Mouse (Mus musculus) thymus, adult 18-20 months (tissue): Measurements from ENCODE around the gene Fam166a.

Experiments
- DNase-seq, 2 experiments: peaks; one replicate each; pipeline ENCODE4 v3.0.0; 2022; ENCODE audit warnings: mixed read lengths in 2 of 2

Fam166a gene

DNA sequence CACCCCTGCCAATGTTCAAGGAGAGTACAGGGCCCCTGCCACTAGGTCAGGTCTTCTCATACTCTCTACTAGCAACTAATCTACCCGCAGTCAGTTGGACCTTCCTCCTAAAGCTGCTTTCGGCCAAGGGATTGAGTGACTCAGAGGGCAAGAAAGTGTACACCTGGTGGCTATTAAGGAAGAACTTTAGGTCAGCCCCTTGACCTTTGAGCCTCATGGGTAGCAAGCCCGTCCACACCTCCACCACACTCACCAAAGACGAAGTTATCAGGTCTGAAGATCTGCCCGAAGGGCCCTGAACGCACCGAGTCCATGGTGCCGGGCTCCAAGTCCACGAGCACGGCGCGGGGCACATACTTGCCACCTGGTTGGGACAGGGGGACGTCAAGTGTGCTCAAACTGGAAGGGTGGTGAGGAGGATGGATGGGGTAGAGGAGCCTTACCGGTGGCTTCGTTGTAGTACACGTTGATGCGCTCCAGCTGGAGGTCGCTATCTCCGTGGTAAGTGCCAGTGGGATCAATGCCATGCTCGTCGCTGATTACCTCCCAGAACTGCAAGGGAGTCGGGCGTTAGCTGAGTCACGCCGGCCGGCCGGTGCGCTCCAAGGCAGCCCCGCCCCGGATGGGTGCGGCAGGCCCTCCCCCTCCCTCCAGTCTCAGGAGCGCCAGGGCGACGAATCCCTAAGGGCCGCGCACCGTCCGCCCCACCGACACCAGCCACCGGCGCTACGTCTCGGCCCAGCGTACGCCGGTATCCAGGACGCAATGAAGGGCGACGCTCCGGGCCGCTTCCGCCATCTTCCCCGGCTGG lies 5.3 kb downstream of the Fam166a start:
- DNase-seq: peak; percentile 74 to 79

DNA sequence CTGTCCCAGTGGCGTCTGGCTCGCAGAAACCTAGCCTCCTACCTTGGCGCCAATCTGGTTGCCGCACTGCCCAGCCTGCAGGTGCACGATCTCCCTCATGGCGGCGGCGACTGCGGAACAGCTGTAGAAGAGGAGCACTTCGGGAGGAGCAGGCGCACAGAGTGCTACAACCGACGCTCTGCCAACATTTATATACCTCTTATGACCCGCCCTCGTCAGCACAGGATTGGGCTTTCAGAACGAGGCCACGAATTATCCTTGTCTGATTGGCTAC lies 5.9 kb downstream of the Fam166a start, which contains the start of gene Tubb4b:
TSS of gene Tubb4b (minus strand) at position 211 of the 274 bp plus-strand sequence.
- DNase-seq: no peak

DNA sequence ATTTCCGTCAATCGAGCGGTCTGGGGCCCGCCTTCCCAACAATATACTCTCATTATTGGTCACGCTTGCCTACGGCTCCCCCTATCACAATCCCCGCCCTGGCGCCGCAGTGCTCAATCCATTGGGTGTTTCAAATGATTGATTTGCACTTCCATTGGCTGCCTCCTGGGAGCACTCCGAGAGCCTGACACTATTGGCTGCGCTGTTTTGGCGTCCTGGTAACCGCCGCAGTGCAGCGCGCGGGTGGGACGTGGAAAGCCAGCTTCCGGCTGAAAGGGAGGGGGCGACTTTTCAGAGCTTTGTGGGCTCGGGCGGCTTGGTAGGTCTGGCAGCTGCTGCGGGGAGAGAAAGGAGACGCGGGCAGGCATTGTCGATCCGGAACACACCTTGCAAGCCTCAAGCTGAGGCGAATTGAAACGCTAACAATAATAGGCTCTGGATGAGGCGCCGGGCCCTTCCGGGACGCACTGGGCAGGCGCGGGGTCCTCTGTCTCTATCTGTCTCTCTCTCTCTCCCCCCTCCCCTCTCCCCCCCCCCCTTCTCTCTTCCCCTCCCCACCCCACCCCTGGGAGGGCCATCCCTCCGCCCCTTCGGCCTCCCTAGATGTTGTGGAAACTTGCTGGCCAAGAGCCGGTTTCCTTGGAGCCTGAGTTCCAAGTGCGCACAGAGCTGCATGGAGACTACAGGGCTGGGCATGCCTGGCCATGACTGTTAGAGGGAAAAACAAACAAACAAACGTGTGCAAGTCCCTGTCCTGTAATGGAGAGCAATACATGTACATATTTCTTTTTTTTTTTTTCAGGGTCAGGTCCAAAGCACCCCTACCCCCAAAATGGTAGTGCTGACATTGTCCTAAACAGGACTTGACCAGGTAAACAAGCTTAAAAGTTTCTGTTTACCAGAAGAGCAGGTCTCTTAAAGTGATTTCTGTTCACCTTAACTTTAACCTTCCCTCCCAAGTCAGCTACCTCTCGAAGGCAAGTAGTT lies 6.5 kb downstream of the Fam166a start:
- DNase-seq: peak; percentile 99 to 100

DNA sequence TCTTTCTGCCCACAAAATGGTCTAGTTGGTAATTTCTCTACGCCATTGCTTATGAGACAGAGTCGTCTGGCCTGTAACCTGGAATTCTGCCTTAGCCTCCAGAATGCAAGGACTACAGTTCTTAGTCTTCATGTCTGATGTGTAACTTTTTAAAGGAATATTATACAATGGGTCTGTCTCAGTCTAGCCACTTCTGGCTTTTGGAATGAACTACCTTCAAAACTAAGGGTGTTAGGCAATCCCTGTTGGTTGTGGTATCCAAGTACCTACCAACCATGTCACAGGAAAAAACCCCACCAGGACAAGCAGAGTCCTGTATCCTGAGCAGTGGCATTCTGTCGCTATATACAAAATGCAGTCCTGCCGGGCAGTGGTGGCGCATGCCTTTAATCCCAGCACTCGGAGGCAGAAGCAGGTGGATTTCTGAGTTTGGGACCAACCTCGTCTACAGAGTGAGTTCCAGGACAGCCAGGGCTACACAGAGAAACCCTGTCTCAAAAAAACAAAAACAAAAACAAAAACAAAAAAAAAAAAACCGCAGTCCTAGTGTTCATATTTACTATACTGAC lies 7.3 kb downstream of the Fam166a start:
- DNase-seq: no peak

DNA sequence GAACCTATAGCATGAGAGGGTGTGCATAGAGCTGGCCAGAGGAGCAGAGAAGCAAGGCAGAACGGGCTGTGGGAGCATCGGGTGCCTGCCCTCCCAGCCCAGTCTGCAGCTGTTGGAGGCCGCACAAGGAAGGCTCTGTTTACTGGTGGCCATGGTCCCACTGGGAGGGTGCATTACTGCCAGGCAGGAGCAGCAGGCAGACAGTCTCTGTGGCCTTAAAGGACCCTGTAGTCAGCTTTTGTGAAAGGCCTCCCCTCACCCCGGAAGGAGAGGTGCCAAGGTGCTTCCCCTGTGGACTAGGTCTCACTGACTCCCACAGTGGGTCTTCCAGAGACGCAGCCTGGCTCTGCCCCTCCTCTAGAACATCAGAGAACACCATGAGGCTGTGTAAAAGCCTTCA lies 8.3 kb downstream of the Fam166a start:
- DNase-seq: no peak

DNA sequence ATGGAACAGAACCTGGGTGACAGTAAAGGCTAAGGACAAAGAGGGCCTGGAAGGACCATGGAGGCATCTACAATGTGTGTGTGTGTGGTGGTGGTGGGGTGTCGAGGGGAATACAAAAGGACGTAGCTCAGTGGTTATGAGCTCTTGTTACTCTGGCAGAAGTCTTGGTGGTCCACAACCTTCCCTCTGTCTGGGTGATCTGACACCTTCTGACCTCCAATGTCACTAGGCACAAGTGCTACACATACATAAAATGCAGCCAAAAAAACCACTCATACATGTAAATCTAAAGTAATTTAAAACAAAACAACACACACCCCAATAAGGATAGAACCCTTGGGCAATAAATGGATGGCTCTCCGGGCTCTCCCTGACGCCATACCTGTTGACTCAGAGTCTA lies 8.9 kb downstream of the Fam166a start:
- no peak for DNase-seq

DNA sequence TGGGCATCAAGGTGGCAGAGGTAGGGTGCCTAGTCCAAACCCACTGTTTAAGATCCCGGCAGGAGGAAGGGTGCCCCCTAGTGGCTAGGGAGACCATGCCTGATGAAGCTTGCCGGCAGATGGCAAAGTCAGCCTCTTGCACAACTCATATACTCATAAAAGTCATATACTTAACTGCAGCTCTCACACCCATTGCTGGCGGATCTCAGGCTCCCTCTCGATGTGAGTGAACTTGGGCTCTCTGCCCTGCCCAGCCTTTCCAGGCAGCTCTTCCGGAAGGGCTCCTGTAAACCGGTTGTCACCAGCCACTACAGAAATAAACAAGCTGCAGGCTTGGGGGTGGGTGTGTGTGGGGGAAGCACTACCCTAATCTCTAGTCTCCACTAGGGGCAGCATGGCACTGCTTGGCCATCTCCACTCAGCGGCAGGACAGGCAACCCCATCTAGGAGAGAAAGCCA lies 9.9 kb downstream of the Fam166a start:
- peak; percentile 70 to 76 for DNase-seq

DNA sequence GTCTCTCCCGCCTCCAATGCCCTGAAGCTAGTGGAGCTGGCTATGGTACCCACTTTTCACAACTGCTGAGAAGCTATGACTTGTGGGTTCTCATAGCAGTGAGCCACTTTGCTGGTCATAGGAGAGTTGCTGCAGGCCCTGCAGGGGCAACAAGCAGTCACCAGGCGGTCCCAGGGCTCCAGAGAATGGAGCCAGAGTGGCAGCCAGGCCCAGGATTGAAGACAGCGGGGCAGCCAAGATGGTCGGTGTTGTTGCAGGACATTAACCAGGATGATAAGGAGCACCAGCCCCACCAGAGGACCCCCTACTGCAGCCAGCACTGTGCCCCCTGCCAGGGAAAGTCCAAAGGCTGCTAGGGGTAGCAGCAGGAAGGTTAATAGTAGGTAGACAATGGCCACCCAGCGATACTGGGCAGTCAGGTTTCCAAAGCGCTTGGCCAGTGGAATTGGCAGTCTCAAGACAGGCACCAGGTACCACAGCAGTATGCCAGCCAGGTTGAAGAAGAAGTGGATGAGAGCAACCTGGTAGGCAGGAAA lies 10.5 kb downstream of the Fam166a start:
- no peak for DNase-seq

DNA sequence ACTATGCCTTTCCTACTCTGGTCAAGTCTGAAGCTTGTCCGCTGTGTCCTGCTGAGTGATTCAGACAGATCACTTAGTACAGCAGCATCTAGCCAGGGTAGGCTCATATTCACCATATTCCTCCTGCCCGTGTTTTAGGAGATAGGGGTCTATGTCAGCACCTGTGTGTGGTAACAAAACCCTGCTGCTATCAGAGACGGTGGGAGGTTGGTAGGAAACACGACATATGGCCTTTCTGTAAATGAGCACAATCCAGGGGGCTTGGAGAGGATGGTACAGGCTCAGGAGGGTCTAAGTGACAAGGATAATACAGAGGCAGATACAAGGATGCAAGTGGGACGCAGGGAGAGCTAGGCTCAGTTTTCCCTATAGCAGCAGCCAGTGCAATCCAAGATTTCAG lies 11.0 kb downstream of the Fam166a start:
- DNase-seq: no peak

DNA sequence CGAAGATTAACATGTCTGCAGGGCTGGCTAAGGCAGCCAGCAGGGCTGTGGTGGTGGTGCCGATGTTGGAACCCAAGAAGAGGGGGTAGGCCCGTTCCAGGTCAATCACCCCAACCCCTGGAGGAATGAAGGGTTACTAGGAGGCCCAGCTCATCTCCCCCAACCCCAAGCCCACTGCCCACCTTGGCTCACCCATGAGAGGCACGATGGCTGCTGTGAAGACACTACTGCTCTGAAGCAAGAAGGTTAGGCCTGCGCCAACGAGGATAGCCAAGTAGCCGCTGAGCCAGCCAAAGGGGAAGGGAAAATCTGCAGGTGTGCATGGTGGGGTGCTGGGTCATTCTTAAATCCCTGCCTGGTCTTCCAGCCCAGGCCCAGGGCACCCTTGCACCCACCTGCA lies 12.0 kb downstream of the Fam166a start:
- no peak for DNase-seq

DNA sequence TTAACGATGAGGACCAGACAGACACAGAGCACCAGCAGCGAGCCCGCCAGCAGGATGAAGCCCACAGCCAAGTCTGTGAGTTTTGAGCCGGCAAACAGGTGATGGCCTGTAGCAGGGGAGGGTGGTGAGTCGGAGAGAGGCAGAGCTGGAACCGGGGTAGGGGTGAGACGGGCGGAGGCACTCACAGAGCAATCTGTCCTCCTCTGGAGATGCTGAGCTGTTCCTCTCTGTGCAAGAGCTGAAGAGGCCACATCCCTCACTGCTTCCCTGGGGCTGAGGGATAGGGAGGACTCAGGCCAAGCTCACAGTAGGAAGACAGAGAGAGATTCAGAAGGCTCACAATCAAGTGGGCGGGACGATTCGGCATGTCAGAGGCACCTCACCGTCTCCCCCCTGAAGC lies 12.5 kb downstream of the Fam166a start:
- no peak for DNase-seq

DNA sequence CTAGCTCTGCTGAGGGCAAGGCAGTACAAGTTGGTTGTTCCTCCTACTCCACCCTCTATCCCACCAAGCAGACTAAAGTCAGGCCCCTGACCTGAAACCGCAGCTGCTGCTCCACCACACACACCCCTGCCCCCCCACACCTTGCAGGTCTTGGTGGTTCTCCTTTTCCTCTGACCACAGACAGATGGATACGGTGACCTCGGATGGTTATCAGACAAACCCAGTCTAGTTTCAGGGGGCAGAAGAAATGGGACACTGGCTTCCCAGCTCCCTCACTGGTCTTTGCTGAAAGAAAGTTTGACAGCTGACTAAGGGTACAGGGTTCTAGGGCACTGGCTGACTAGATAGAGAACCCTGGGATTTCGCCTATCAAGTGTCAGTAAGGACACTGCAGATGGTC lies 14.9 kb downstream of the Fam166a start:
- DNase-seq: no peak

DNA sequence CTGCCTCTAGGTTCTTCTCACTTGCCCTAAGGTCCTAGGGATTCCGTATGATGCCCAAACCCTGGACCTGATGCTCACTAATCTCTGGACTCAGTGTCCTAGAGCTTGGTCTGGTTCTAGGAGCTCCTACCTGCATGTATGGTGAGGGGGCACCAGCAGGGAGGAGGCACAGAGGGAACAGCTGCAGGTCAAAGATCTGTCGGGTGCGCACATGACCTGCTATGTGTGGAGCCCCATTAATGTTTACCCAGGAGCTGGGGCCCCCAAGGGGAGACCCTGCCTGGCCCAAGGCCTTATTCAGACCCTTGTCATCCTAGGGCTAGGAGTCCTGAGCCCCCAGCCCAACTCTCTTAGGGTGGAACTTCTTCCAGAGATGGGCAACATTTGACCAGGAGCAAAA lies 15.5 kb downstream of the Fam166a start, which contains the start of gene Slc34a3:
TSS of gene Slc34a3 (minus strand) at position 315 of the 400 bp plus-strand sequence.
- no peak for DNase-seq

DNA sequence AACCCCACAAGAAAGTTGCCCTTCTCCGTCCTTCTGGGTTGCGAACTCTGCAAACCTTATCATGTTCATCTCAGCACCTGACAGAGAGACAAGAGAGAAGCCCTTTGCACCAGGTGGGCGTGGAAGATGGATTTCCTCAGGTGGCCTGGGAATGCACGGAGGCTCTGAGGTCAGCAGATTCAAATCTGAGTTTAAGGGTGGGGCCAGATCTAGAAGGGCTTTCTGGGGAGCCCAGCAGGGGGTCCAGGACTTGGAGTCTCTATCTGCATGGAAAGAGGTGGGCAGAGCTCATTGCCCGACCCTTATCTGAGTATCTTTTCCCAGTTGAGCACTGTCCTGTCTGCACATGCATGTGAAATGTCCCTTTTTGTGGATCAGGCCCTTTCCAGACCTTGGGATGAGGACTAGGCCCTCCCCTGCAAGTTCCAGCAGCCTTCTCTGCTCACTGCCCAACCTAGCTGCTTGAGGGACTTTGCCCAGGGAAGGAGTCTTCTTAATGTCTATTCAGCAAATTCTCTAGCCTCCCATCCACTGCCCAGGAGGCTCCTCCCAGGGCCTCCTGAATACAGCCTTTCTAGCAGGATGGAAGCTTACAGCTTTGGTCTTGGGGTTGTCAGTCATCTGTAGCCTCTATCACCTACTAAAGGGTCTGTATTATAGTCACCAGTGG lies 16.1 kb downstream of the Fam166a start:
- no peak for DNase-seq

DNA sequence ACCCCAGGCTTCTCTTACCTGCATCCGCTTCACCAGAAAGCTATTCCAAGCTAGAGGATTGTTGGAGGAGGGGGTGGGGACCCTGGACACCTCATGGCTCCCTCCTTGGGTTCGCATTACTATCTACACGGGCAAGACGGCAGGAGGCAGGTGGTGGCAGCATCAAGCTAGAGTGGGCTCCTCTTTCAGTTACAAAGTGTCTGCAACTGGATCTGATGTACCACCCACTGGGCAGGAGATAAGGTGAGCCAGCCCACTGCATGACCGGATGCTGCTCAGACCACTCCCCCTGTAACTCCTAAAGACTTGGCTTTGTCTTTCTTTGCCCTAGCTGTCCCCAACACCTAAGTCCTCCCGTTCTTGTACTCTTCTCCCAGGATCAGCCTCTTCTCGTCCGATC lies 18.1 kb downstream of the Fam166a start, which contains the start of gene Rnf224:
TSS of gene Rnf224 (minus strand) at position 174 of the 400 bp plus-strand sequence.
- no peak for DNase-seq

DNA sequence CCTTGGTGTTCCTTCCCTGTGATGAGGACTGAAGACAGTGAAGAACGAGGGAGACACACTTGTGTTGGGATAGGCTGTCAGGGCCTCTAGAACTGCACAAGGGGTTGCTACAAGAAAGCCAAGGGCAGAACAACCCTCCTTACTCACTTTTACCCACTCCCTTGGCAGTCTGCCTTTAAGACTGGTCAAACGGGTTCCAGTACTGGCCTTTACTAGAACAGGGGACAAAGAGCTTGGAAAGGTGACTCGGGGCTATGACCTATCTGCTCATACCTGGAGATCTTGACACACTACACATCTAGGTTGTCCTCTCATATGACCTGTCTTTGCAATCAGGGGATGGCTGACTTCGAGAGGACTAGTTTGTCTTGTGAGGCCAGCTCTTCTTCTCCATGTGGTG lies 19.0 kb downstream of the Fam166a start:
- DNase-seq: no peak

DNA sequence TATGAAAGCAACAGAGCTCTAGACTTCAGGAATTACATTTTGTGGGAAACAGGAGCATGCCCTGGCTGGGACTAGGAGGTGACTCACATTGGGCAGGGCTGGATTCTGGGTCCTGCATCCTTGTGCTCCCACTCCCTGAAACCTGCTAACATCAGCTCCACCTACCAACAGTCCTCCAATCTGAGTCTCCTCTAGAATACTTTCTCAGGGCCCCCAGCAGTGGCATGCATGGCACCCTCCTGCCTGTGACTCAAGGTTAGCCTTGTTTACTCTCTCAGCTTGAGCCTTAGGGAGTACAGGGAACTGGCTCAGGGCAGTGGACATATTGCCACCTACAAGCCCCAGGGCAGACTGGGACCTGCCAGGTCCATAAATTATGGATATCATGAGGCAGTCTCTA lies 19.6 kb downstream of the Fam166a start:
- no peak for DNase-seq

DNA sequence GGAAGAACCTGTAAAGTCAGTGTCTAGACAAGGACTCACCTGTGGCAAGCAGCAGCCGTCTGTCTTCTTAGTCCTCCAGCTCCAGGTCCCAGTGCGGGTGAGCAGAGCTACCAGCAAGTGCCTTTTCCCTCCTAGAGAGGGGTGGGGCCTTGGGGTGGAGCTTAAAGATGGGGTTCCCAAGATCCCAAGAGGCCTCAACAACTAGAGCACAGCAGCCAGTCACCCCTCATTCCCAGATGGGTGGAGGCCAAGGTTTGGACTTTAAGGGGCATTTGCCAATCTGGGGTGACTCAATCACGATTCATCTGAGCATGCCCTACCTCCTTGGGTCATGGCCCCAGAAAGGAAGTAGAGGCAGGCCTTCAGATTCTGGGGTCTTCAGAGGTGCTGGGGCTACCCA lies 21.2 kb downstream of the Fam166a start:
- no peak for DNase-seq

DNA sequence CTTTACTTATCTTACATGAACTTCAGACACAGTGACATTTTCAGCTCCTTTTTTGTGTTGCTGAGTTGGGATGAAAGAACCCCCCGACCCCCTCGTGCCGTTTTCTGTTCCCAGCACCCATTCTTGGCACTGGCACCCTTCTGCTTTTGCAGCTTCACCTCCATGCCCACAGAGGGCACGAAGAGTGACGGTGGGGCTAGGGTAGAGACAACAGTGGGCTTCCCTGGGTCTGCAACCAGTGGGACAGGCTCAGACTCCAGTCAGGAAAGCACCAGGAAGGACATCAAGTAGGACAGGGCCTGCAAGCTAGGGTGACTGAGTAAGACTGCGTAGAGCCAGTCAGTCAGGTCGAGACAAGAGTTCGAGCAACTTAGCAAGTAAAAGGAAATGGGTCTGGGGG lies 21.8 kb downstream of the Fam166a start:
- no peak for DNase-seq

DNA sequence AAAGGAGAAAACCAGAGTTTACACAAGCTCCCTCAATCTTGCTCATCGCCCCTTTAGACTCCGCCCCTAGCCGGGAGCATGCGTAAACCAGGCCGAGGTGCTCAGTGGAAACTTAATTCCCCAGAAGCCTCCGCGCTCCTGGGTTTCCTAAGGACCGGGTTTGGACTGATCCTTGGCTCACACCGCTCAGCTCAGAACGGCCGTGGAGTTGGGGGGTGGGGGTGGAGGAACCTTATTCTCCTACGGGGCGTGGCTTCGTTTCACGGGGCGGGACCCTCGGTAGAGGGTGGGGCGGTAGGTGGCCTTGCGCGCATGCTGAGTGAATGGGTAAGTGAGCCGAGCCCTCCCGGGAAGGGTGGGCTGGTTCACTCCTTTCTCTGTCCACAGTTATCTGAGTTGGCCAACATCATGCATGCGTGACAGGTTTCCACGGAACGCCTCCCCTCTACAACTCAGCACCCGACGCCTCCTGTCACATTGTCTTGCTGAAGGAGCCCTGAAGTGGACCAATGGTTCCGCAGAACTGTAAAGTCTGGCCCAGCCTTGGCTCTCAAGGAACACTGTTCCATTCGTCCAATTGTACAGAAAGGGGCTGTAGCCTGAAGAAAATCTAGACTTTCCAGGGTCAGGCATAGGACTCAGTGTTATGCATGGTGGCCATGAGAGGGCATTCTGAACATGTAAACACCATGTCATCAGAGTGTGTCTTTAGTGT lies 22.3 kb downstream of the Fam166a start:
- peak in 1 of 2 experiments; percentile 27 for DNase-seq

DNA sequence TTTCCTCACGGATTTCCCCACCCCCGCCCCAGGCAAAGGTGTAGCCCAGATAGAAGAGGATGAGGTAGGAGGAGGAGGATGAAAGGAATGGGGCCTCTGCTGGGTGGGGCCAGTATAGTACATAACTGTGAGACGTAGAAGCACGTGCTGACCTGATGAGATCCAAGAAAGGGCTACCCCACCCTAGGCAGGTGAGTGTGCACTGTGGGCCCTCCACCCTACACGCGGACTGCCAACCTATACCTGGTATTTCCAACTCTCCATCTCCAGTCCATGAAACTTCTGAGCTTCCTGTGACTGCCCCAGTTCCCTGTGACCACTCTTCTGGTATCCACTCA lies 22.9 kb downstream of the Fam166a start:
- no peak for DNase-seq

DNA sequence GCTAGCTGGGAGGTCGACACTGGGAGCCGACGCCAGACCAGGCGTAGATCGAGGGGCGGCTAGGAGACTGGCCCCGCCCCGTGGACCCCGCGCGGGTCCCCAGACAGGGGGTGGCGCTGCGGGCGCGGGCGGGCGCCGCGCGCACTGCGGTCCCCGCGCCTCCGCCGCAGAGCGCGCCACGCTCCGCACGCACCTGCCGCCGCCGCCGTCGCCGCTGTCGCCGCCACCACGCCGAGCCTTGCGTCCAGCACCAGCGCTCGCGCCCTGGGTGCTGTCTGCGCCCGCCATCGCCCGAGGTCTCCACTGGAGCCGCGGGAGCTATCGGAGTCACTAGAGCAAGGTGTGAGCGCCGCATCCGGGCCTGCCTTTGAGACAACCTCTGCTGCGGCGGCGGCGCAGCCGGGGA lies 23.6 kb downstream of the Fam166a start, which contains the start of the genes Rnf208 and Cysrt1:
TSS of gene Rnf208 (plus strand) at position 155 of the 406 bp plus-strand sequence.
TSS of gene Cysrt1 (minus strand) at position 352 of the 406 bp plus-strand sequence.
- no peak for DNase-seq
